In the genomic region with DNA sequence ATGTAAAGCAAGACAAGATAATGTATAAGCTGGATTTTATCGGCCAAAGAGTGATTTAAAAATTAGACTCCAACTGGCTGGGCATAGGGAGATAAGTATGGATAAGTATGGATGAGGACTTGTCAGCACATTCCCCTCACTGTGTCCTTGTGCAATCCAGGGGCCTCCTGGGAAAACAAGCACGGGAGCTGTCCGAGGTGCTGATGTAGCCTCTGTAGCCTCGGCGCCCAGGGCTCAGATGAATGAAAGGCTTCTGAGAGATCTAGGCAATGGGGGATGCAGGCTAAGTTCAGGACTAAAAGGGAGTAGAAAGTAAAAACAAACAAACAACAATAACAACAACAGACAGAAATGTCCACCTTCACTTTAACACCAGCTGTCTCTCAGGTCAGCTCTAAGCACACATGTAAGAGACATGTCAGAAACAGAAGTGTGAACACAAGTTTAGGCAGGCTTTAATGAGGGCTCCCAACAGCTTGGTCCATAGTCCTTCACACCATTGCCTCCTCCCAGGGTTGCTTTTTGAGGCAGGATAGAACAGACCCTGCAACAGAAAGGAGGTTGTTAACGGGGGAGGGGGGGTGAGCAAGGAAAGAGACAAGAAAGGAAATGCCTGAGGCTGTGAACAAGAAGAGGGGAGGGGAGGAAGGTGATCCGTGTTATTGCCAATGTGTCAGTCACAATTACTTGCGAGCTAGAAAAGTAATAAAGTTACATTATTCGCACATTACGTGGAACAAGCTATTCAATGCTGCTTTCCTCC, we compare ENCODE assay signal across 7 mouse cellular contexts.
DNase-seq lines count a peak whose midpoint lies in the region; ATAC-seq and TF ChIP-seq lines count a peak whose summit lies in the region.

No protein-coding gene starts in this region.

- no peaks in the 10 kb centered on the region for H3K36me3 ChIP-seq in midbrain, embryonic 10.5 days
- no peaks in the 10 kb centered on the region for H3K36me3 ChIP-seq in midbrain, postnatal 0 days (ENCODE audit: insufficient read depth, low read length)

- 50% methylated on average over 10 of the region's 10 CpGs for WGBS in midbrain, embryonic 10.5 days
- whole genome bisulfite sequencing in midbrain, postnatal 0 days = 36% methylated on average over 10 of the region's 10 CpGs

- no peak for ATAC-seq in midbrain, postnatal 0 days (ENCODE audit: low FRiP score)

- no peak overlapping the region for H3K4me3 ChIP-seq in midbrain, embryonic 10.5 days
- H3K4me3 ChIP-seq in midbrain, postnatal 0 days (ENCODE audit: low read depth, low read length) = no peak overlapping the region

- H3K27me3 ChIP-seq in midbrain, embryonic 10.5 days (ENCODE audit: low read depth, poor library complexity, severe bottlenecking) = no peaks in the 10 kb centered on the region
- H3K27me3 ChIP-seq in midbrain, postnatal 0 days (ENCODE audit: insufficient read depth, low read length) = no peaks in the 10 kb centered on the region

- DNase-seq in midbrain, embryonic 10.5 days (ENCODE audit: low spot score) = peak; percentile 71
- no peak for DNase-seq in midbrain, postnatal 0 days (ENCODE audit: low spot score)
- peak; percentile 28 to 55 for DNase-seq in adrenal gland, postnatal 36 days
- DNase-seq in heart, postnatal 36 days = peak; percentile 13 to 44
- peak; percentile 85 for DNase-seq in retina, embryonic 14.5 days (ENCODE audit: low spot score)
- DNase-seq in cerebellum, adult 11 months = no peak
- DNase-seq in layer of hippocampus, adult 9-10 months (ENCODE audit: low spot score) = no peak

- H3K4me1 ChIP-seq in midbrain, embryonic 10.5 days = peaks cover 26% of the 10 kb centered on the region
- H3K4me1 ChIP-seq in midbrain, postnatal 0 days (ENCODE audit: insufficient read depth, low read length) = no peaks in the 10 kb centered on the region

- H3K9me3 ChIP-seq in midbrain, embryonic 10.5 days (replicated peaks) = no peaks in the 10 kb centered on the region
- H3K9me3 ChIP-seq in midbrain, postnatal 0 days (ENCODE audit: low read length) = no peaks in the 10 kb centered on the region

- TF ChIP-seq CTCF in midbrain, postnatal 0 days (IDR thresholded peaks at IDR 0.05) = no peak

- no peak overlapping the region for H3K4me2 ChIP-seq in midbrain, postnatal 0 days (ENCODE audit: low read depth, low read length, poor library complexity, severe bottlenecking)

- H3K27ac ChIP-seq in midbrain, embryonic 10.5 days (replicated peaks) = no peak overlapping the region
- no peak overlapping the region for H3K27ac ChIP-seq in midbrain, postnatal 0 days (ENCODE audit: low read depth, low read length)

- no peak overlapping the region for H3K9ac ChIP-seq in midbrain, postnatal 0 days (replicated peaks; ENCODE audit: low read length, poor library complexity, severe bottlenecking)

- intact Hi-C loops in heart, postnatal 36 days (cut with DNase I) = no loop called here

Comparison
In these comparisons a context has a peak if more than half of its experiments do, and no peak if none do; other contexts are left out.
1. DNase-seq: peak in midbrain, embryonic 10.5 days (single experiment), adrenal gland, postnatal 36 days (2 of 2), heart, postnatal 36 days (2 of 2) and retina, embryonic 14.5 days (single experiment); none in midbrain, postnatal 0 days (single experiment), cerebellum, adult 11 months (single experiment) and layer of hippocampus, adult 9-10 months (single experiment).